Mouse (Mus musculus): ENCODE results near the gene Zmiz1. TPM values are rescaled to one million over a fixed set of nuclear protein-coding genes. Genes with fewer than 3 reads are reported as not detected.

Zmiz1 gene
- polyA plus RNA-seq, 1 experiment, result 25.6 TPM

- DNase-seq (ENCODE audit: low read depth, low spot score), result no peak
- 73% methylated on average over 9 of the region's 9 CpGs for WGBS
Measured at GRCm38 (mm10) chr14:25524111-25524495, 65.1 kb downstream of the Zmiz1 start.

- DNase-seq (ENCODE audit: low read depth, low spot score), result no peak
- 78% methylated on average over 4 of the region's 4 CpGs for WGBS
Measured at GRCm38 (mm10) chr14:25524884-25525283, 65.9 kb downstream of the Zmiz1 start.

GRCm38 (mm10) chr14:25525729-25526128 is 66.7 kb downstream of the Zmiz1 start:
- DNase-seq (ENCODE audit: low read depth, low spot score), result no peak
- WGBS, result 77% methylated on average over 8 of the region's 8 CpGs

- WGBS, result 78% methylated on average over 8 of the region's 8 CpGs
Measured at GRCm38 (mm10) chr14:25526872-25527271, 67.9 kb downstream of the Zmiz1 start.

GRCm38 (mm10) chr14:25527321-25527720 is 68.3 kb downstream of the Zmiz1 start:
- no peak for DNase-seq (ENCODE audit: low read depth, low spot score)
- 69% methylated on average over 2 of the region's 2 CpGs for WGBS

More at GRCm38 (mm10) chr14:25526872-25527271, 67.9 kb downstream of the Zmiz1 start:
- no peak for DNase-seq (ENCODE audit: low read depth, low spot score)

- DNase-seq (ENCODE audit: low read depth, low spot score), result no peak
- WGBS, result 75% methylated on average over 4 of the region's 4 CpGs
Measured at GRCm38 (mm10) chr14:25530342-25530741, 71.4 kb downstream of the Zmiz1 start.

GRCm38 (mm10) chr14:25530815-25531214 is 71.8 kb downstream of the Zmiz1 start:
- 88% methylated on average over 5 of the region's 5 CpGs for WGBS
- DNase-seq (ENCODE audit: low read depth, low spot score), result no peak

- DNase-seq (ENCODE audit: low read depth, low spot score), result no peak
- 43% methylated on average over 3 of the region's 3 CpGs for WGBS
Measured at GRCm38 (mm10) chr14:25533010-25533409, 74.0 kb downstream of the Zmiz1 start.

GRCm38 (mm10) chr14:25533631-25534395 is 74.8 kb downstream of the Zmiz1 start:
- DNase-seq (ENCODE audit: low read depth, low spot score), result no peak
- 72% methylated on average over 9 of the region's 9 CpGs for WGBS

GRCm38 (mm10) chr14:25534396-25534769 is 75.4 kb downstream of the Zmiz1 start:
- no peak for DNase-seq (ENCODE audit: low read depth, low spot score)

- WGBS, result 61% methylated on average over 11 of the region's 11 CpGs
- no peak for DNase-seq (ENCODE audit: low read depth, low spot score)
Measured at GRCm38 (mm10) chr14:25534918-25535582, 76.1 kb downstream of the Zmiz1 start.

GRCm38 (mm10) chr14:25535583-25535943 is 76.6 kb downstream of the Zmiz1 start:
- no peak for DNase-seq (ENCODE audit: low read depth, low spot score)
- WGBS, result 77% methylated on average over 4 of the region's 4 CpGs

- 91% methylated on average over 8 of the region's 8 CpGs for WGBS
- DNase-seq (ENCODE audit: low read depth, low spot score), result no peak
Measured at GRCm38 (mm10) chr14:25536476-25536875, 77.5 kb downstream of the Zmiz1 start.

- no peak for DNase-seq (ENCODE audit: low read depth, low spot score)
- WGBS, result 88% methylated on average over 1 of the region's 1 CpGs
Measured at GRCm38 (mm10) chr14:25537351-25537750, 78.4 kb downstream of the Zmiz1 start.

- no peak for DNase-seq (ENCODE audit: low read depth, low spot score)
- 56% methylated on average over 2 of the region's 2 CpGs for WGBS
Measured at GRCm38 (mm10) chr14:25538522-25538921, 79.5 kb downstream of the Zmiz1 start.

GRCm38 (mm10) chr14:25539493-25540116 is 80.6 kb downstream of the Zmiz1 start:
- 83% methylated on average over 10 of the region's 10 CpGs for WGBS

GRCm38 (mm10) chr14:25540172-25540571 is 81.2 kb downstream of the Zmiz1 start:
- no peak for DNase-seq (ENCODE audit: low read depth, low spot score)
- WGBS, result 74% methylated on average over 4 of the region's 4 CpGs

More at GRCm38 (mm10) chr14:25539493-25540116, 80.6 kb downstream of the Zmiz1 start:
- no peak for DNase-seq (ENCODE audit: low read depth, low spot score)

- 81% methylated on average over 5 of the region's 5 CpGs for WGBS
- no peak for DNase-seq (ENCODE audit: low read depth, low spot score)
Measured at GRCm38 (mm10) chr14:25541213-25541612, 82.2 kb downstream of the Zmiz1 start.

GRCm38 (mm10) chr14:25543098-25543497 is 84.1 kb downstream of the Zmiz1 start:
- 86% methylated on average over 4 of the region's 4 CpGs for WGBS
- DNase-seq (ENCODE audit: low read depth, low spot score), result no peak

GRCm38 (mm10) chr14:25543927-25544326 is 84.9 kb downstream of the Zmiz1 start:
- WGBS, result 91% methylated on average over 4 of the region's 4 CpGs
- no peak for DNase-seq (ENCODE audit: low read depth, low spot score)

Data from large intestine, adult 2 months (tissue).